Mouse (Mus musculus): ENCODE measurements at regions not wholly inside any gene's neighbourhood (a gene's known extent, or its start where the extent isn't known, plus 50 kb on each side); places are given as distances from the start of the nearest gene placed in this dataset.

DNA sequence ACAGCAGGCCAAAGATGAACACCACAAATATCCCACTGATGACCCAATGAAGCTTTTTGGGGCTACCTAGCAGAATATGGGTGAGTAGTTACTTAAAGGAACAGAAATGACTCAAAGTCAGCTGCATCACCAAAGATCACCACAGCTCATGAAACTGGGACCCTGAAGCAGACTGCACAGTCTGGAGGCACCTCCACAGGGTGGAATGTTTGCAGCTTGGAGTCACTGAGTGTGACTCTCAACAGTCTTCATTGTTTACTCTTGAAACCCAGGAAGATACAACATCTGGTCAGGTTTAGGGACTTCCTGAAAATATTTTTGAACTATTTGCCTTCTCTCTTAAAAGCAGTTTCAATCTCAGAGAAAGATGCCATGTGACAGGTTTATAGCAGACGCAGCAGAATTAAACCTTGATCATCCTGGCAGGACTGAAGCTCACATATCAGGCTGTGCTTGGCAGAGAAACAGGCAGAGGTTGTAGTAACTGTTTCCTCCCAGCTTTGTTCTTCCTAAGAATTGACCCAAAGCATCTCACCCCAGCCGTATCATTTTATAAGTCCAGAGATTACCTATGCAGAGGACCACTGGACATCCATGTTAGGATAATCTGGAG, 944.1 kb upstream of the Adgrl4 start:
- ATAC-seq (ENCODE audit: low FRiP score, low TSS enrichment), result peak; percentile 97

DNA sequence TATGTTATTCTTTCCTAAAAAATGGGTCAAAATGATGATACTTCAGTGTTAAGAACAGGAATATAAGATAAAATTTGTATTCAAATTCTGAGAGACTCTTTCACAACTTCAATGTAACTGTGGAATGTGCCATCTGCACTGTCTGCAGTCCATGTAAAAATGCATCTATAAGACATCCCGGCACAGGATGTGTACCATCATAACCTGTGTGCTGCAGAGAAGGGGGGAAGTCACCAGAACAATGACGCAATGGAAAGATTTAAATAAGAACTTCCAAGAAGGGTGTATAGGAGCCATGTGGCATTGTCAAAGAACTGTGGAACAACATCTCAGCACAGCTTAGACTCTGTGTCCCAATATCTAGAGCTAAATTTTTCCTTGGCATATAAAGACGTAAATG, 906.7 kb upstream of the Adgrl4 start:
- Histone ChIP-seq H3K4me3 (ENCODE audit: low read length) (no peak overlapping the region), H3K36me3 (ENCODE audit: insufficient read depth, low read length) (no peaks in the 10 kb centered on the region), H3K4me1 (ENCODE audit: insufficient read depth, low read length) (no peaks in the 10 kb centered on the region), H3K4me2 (replicated peaks; ENCODE audit: low read depth, low read length) (no peak overlapping the region), H3K27ac (ENCODE audit: low read length) (no peak overlapping the region), H3K9ac (replicated peaks; ENCODE audit: low read length) (no peak overlapping the region), H3K27me3 (ENCODE audit: insufficient read depth, low read length) (no peaks in the 10 kb centered on the region), H3K9me3 (ENCODE audit: low read length) (no peaks in the 10 kb centered on the region)
- WGBS, result 93% methylated on average over 3 of the region's 3 CpGs
- no peak for ATAC-seq (ENCODE audit: low FRiP score, low TSS enrichment)

More for the DNA sequence above, 944.1 kb upstream of the Adgrl4 start:
- no peak overlapping the region for H3K27ac ChIP-seq (ENCODE audit: low read length)
- no peaks in the 10 kb centered on the region for H3K4me1 ChIP-seq (ENCODE audit: insufficient read depth, low read length)
- H3K4me2 ChIP-seq (replicated peaks; ENCODE audit: low read depth, low read length), result no peak overlapping the region
- no peak overlapping the region for H3K4me3 ChIP-seq (ENCODE audit: low read length)
- no peaks in the 10 kb centered on the region for H3K27me3 ChIP-seq (ENCODE audit: insufficient read depth, low read length)
- H3K9ac ChIP-seq (replicated peaks; ENCODE audit: low read length), result no peak overlapping the region
- H3K9me3 ChIP-seq (ENCODE audit: low read length), result no peaks in the 10 kb centered on the region
- WGBS, result 39% methylated on average over 2 of the region's 2 CpGs
- no peaks in the 10 kb centered on the region for H3K36me3 ChIP-seq (ENCODE audit: insufficient read depth, low read length)

DNA sequence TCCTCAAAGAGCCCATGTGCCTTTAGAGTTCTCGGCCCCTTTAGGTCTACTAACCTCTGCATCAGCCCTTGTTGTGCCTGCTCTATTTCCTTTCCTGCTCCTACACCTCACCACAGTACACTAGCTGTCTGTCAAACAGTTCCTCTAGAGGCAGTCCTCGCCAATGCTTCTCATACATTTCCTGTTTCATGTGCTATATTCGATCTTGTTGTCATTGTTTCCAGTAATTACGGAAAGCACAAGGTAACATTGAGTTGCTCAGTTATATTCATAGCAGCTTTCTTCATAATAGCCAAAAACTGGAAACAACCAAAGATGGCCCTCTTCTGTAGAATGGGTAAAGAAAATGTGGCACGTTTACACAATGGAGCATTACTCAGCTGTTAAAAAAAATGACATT, 894.6 kb upstream of the Adgrl4 start:
- Histone ChIP-seq H3K9ac (replicated peaks; ENCODE audit: low read length) (no peak overlapping the region), H3K4me1 (ENCODE audit: insufficient read depth, low read length) (no peaks in the 10 kb centered on the region), H3K4me3 (ENCODE audit: low read length) (no peak overlapping the region), H3K4me2 (replicated peaks; ENCODE audit: low read depth, low read length) (no peak overlapping the region), H3K27me3 (ENCODE audit: insufficient read depth, low read length) (no peaks in the 10 kb centered on the region), H3K27ac (ENCODE audit: low read length) (no peak overlapping the region), H3K36me3 (ENCODE audit: insufficient read depth, low read length) (no peaks in the 10 kb centered on the region), H3K9me3 (ENCODE audit: low read length) (0 out of 2 replicates have a peak, but pooled peaks cover 3% of the 10 kb centered on the region)
- WGBS, result 82% methylated on average over 5 of the region's 5 CpGs
- ATAC-seq (ENCODE audit: low FRiP score, low TSS enrichment), result no peak

DNA sequence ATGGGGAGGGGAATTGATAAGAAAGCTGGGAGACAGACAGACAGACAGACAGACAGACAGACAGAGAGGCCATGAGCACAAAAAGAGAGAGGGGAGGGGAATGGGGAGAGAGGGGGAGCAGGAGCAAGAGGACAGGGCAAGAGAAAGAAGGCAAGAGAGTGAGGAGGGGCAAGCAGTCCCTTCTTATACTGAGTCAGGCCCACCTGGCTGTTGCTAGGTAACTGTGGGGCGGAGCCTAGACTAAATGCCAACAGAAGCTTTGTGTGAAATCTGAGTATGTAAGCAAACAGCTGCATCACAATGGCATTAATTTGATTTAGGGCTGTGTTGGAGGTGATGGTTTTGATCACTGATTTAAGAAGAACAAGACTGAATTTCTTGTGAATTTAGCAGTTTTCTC, 849.2 kb upstream of the Adgrl4 start:
- H3K9ac ChIP-seq (replicated peaks; ENCODE audit: low read length), result no peak overlapping the region
- 81% methylated on average over 1 of the region's 1 CpGs for WGBS
- no peak overlapping the region for H3K4me2 ChIP-seq (replicated peaks; ENCODE audit: low read depth, low read length)
- H3K27me3 ChIP-seq (ENCODE audit: insufficient read depth, low read length), result no peaks in the 10 kb centered on the region
- no peaks in the 10 kb centered on the region for H3K4me1 ChIP-seq (ENCODE audit: insufficient read depth, low read length)
- peak; percentile 79; the same call in 1 of the 2 replicates for ATAC-seq (ENCODE audit: low FRiP score, low TSS enrichment)
- no peaks in the 10 kb centered on the region for H3K36me3 ChIP-seq (ENCODE audit: insufficient read depth, low read length)
- H3K27ac ChIP-seq (ENCODE audit: low read length), result no peak overlapping the region
- H3K4me3 ChIP-seq (ENCODE audit: low read length), result no peak overlapping the region
- H3K9me3 ChIP-seq (ENCODE audit: low read length), result no peaks in the 10 kb centered on the region

DNA sequence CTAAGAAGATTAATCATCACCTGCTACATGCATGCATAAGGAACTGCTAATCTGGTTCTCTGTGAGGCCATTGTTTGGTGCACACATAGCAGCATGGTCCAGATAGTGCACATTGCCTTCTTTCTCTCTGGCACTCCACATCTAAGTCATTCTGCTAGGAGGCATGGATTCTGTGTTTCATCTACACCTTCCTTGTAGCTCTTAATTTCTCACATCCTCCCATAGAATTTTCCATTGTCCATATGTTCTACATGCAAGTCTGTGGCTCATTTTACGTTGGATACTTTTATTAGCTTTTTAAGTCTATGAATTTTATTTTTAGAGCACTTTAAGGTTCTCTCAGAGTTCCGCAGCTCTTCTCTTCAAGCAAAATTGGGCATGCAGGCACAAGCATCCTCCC, 846.7 kb upstream of the Adgrl4 start:
- Histone ChIP-seq H3K36me3 (ENCODE audit: insufficient read depth, low read length) (no peaks in the 10 kb centered on the region), H3K4me2 (replicated peaks; ENCODE audit: low read depth, low read length) (no peak overlapping the region), H3K27ac (ENCODE audit: low read length) (no peak overlapping the region), H3K27me3 (ENCODE audit: insufficient read depth, low read length) (no peaks in the 10 kb centered on the region), H3K9me3 (ENCODE audit: low read length) (no peaks in the 10 kb centered on the region), H3K4me1 (ENCODE audit: insufficient read depth, low read length) (no peaks in the 10 kb centered on the region), H3K9ac (replicated peaks; ENCODE audit: low read length) (no peak overlapping the region), H3K4me3 (ENCODE audit: low read length) (no peak overlapping the region)
- no peak for ATAC-seq (ENCODE audit: low FRiP score, low TSS enrichment)
- WGBS, result 87% methylated on average over 2 of the region's 2 CpGs

DNA sequence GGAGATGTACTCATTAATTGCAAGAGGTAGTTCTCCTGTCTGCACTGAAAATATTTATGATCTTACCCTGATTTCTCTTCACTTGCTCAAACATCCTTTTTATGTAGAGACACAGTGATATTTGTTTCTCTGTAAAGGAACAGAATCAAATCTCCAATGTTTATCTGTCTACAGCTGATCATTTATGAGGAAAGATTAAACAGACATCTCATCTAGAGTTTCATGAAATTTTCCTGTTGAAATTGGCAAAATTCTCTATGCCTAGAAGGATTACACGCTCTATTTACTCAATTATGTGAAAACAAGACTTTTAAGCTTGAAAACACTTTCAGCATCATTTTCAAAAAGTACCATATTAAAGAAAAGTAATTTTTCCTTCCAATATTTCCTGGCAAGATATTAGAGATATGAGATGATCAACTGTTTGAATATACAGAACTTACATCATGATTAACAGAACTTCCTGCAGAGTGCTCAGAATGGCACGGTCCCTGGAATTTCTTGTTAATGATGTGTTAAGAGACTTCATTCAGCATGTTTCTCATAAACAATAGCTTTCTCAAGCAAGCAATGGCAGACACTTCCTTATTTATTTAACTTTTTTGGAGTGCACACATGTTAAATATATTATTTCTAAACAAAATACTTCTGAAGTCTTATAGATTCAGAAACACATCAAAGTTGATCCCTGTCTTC, 834.1 kb upstream of the Adgrl4 start:
- Histone ChIP-seq H3K9ac (replicated peaks; ENCODE audit: low read length) (no peak overlapping the region), H3K4me1 (ENCODE audit: insufficient read depth, low read length) (no peaks in the 10 kb centered on the region), H3K27me3 (ENCODE audit: insufficient read depth, low read length) (no peaks in the 10 kb centered on the region), H3K9me3 (ENCODE audit: low read length) (no peaks in the 10 kb centered on the region), H3K27ac (ENCODE audit: low read length) (no peak overlapping the region), H3K4me3 (ENCODE audit: low read length) (no peak overlapping the region), H3K4me2 (replicated peaks; ENCODE audit: low read depth, low read length) (no peak overlapping the region), H3K36me3 (ENCODE audit: insufficient read depth, low read length) (no peaks in the 10 kb centered on the region)
- no peak for ATAC-seq (ENCODE audit: low FRiP score, low TSS enrichment)
- 62% methylated on average over 2 of the region's 2 CpGs for WGBS

DNA sequence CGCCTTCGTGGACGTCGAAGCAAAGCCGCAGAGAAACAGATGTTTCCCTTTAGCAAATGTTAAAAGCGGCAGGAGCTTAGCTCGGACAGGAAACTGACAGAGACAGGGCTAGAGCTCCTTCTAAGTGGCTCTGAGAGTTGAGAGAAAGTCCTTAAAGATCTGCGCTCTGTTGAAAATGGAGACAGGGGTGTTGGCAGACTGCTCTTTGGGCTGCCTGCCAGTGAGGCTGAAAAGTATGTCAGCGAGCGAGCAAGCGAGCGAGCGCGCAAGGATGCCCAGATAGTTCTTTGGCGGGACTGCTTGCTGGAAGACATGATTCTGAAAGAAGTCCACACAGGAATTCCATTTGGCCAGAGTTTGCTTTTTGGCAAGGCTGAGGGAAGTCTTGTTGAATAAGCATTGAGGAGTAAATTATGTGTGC, 827.0 kb upstream of the Adgrl4 start:
- no peak; the same call in 1 of the 2 replicates for ATAC-seq (ENCODE audit: low FRiP score, low TSS enrichment)
- WGBS, result 67% methylated on average over 15 of the region's 15 CpGs
- H3K4me3 ChIP-seq (ENCODE audit: low read length), result peak overlapping the region; percentile 22; the same call in 1 of the 2 replicates

DNA sequence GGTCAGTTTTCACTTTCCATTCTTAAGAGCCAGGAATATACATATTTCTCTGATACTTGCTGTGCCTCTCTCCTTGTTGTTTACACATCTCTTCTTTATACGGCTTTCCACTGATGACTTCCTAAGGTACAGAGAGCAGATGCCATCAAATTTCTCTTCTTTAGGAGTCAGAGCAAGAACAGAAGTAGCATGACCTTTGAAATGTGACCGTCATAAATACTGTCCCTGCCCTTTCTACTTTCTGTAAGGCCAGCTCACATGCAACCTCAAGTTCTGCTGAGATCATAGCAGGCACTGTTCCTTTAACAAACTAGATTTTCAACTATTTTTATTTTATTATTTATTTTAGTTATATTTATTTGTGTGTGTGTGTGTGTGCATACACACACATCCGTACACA, 800.1 kb upstream of the Adgrl4 start:
- Histone ChIP-seq H3K27me3 (ENCODE audit: insufficient read depth, low read length) (no peaks in the 10 kb centered on the region), H3K4me3 (ENCODE audit: low read length) (no peak overlapping the region), H3K9me3 (ENCODE audit: low read length) (no peaks in the 10 kb centered on the region), H3K9ac (replicated peaks; ENCODE audit: low read length) (no peak overlapping the region), H3K4me1 (ENCODE audit: insufficient read depth, low read length) (no peaks in the 10 kb centered on the region), H3K4me2 (replicated peaks; ENCODE audit: low read depth, low read length) (no peak overlapping the region), H3K27ac (ENCODE audit: low read length) (no peak overlapping the region), H3K36me3 (ENCODE audit: insufficient read depth, low read length) (no peaks in the 10 kb centered on the region)
- 76% methylated on average over 3 of the region's 3 CpGs for WGBS
- ATAC-seq (ENCODE audit: low FRiP score, low TSS enrichment), result no peak

More for the DNA sequence above, 827.0 kb upstream of the Adgrl4 start:
- H3K9me3 ChIP-seq (ENCODE audit: low read length), result no peaks in the 10 kb centered on the region
- no peaks in the 10 kb centered on the region for H3K4me1 ChIP-seq (ENCODE audit: insufficient read depth, low read length)
- H3K9ac ChIP-seq (replicated peaks; ENCODE audit: low read length), result no peak overlapping the region
- H3K27me3 ChIP-seq (ENCODE audit: insufficient read depth, low read length), result no peaks in the 10 kb centered on the region
- peak overlapping the region; percentile 65 for H3K27ac ChIP-seq (ENCODE audit: low read length)
- peak overlapping the region; percentile 38 for H3K4me2 ChIP-seq (replicated peaks; ENCODE audit: low read depth, low read length)
- no peaks in the 10 kb centered on the region for H3K36me3 ChIP-seq (ENCODE audit: insufficient read depth, low read length)

DNA sequence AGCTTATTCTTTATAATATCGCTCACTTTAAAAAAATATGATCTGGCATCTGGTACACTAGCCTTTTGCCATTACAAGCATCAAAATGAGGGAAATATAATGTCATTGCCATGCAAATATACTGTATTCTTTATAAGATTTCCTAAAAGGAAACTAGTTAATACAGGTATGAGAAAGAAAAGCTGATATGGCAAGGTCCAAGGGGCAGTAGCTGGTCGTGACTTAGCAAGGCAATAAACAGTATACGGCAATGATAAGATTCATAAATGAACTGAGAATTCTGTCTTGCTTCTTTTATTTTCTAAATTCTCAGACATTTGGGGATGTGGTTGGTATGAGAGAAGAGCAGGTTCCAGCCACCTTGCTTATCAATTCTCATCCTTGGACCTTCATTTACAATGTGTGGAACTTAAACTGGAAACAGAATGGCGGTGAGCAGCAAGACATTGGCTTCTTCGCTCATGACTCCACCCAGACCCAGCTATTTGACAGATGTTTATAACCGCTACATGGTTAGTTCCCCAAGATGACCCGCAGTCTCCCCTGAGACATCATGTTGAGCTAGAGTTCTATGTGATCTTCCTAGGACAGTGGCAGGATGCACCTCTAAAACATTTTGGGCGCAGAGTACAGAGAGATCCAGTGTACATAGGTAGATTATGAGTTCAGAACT, 797.5 kb upstream of the Adgrl4 start:
- H3K9me3 ChIP-seq (ENCODE audit: low read length), result no peaks in the 10 kb centered on the region
- H3K4me2 ChIP-seq (replicated peaks; ENCODE audit: low read depth, low read length), result no peak overlapping the region
- ATAC-seq (ENCODE audit: low FRiP score, low TSS enrichment), result no peak
- H3K4me1 ChIP-seq (ENCODE audit: insufficient read depth, low read length), result no peaks in the 10 kb centered on the region
- no peaks in the 10 kb centered on the region for H3K27me3 ChIP-seq (ENCODE audit: insufficient read depth, low read length)
- H3K9ac ChIP-seq (replicated peaks; ENCODE audit: low read length), result no peak overlapping the region
- no peak overlapping the region for H3K4me3 ChIP-seq (ENCODE audit: low read length)
- no peaks in the 10 kb centered on the region for H3K36me3 ChIP-seq (ENCODE audit: insufficient read depth, low read length)
- WGBS, result 94% methylated on average over 8 of the region's 8 CpGs
- H3K27ac ChIP-seq (ENCODE audit: low read length), result no peak overlapping the region

DNA sequence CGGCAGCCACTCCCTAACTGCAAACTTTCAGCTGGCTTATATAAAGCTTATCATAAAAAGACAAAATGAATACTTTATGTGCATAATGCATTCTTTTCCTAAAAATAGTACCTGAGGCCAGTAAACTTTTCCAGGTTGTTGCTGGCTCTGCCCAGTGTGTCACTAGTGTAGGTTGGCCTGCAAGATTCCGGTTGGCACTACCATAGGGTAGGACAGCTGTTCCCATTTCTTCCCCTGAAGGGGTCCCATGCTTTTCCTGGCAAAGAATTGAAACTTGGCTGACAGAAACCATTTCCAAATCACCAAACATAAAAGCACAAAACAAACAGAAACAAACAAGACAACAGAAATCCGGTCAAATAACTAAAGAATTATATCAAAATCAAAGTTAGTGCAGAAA, 789.6 kb upstream of the Adgrl4 start:
- Histone ChIP-seq H3K27ac (ENCODE audit: low read length) (no peak overlapping the region), H3K4me1 (ENCODE audit: insufficient read depth, low read length) (no peaks in the 10 kb centered on the region), H3K36me3 (ENCODE audit: insufficient read depth, low read length) (no peaks in the 10 kb centered on the region), H3K27me3 (ENCODE audit: insufficient read depth, low read length) (no peaks in the 10 kb centered on the region), H3K9me3 (ENCODE audit: low read length) (no peaks in the 10 kb centered on the region), H3K4me2 (replicated peaks; ENCODE audit: low read depth, low read length) (no peak overlapping the region), H3K4me3 (ENCODE audit: low read length) (no peak overlapping the region), H3K9ac (replicated peaks; ENCODE audit: low read length) (no peak overlapping the region)
- no peak for ATAC-seq (ENCODE audit: low FRiP score, low TSS enrichment)
- WGBS, result 88% methylated on average over 3 of the region's 3 CpGs

Data from kidney, embryonic 16.5 days (tissue).